27 mouse cellular contexts compared by ENCODE assay signal in genomic region chr17:5108546-5109142, GRCm38 (mm10).
A peak's percentile ranks its signal among the peaks of the same experiment; 100 is the strongest.
DNase-seq lines count a peak whose midpoint lies in the region; ATAC-seq and TF ChIP-seq lines count a peak whose summit lies in the region.
"Had no signal": no experiment of that assay in that cellular context is flagged by ENCODE, and none has a peak within 500 bp of the region (broad histone marks: within the 10 kb centered on the region; RNA-seq: fewer than 3 reads in every experiment).

No protein-coding gene starts in this region.

- no peaks in the 10 kb centered on the region for H3K27me3 ChIP-seq in lung, embryonic 14.5 days (ENCODE audit: insufficient read depth, low read length)
- no peaks in the 10 kb centered on the region for H3K27me3 ChIP-seq in MEL (ENCODE audit: control insufficient read depth in 1 of 2, insufficient read depth in 2 of 2, low read length in 2 of 2)
- H3K27me3 ChIP-seq in liver, embryonic 14.5 days (ENCODE audit: control insufficient read depth, insufficient read depth, low read length) = no peaks in the 10 kb centered on the region
- H3K27me3 ChIP-seq: forebrain, embryonic 13.5 days; midbrain, embryonic 13.5 days; neural tube, embryonic 12.5 days had no signal

- no peak overlapping the region for H3K4me2 ChIP-seq in lung, embryonic 14.5 days
- H3K4me2 ChIP-seq in liver, embryonic 14.5 days (ENCODE audit: low read depth) = no peak overlapping the region
- H3K4me2 ChIP-seq: forebrain, embryonic 13.5 days; heart, embryonic 13.5 days; hindbrain, embryonic 14.5 days; midbrain, embryonic 13.5 days; neural tube, embryonic 12.5 days had no signal

- no peak overlapping the region for H3K27ac ChIP-seq in lung, embryonic 14.5 days (ENCODE audit: low read depth)
- no peak overlapping the region for H3K27ac ChIP-seq in MEL (ENCODE audit: control insufficient read depth, low read depth, low read length)
- peak overlapping the region; percentile 32 for H3K27ac ChIP-seq in liver, embryonic 14.5 days
- H3K27ac ChIP-seq: forebrain, embryonic 13.5 days; heart, embryonic 13.5 days; neural tube, embryonic 12.5 days had no signal

- DNase-seq in cerebellum, adult 11-12 months = peak; percentile 8
- DNase-seq in cerebellum, postnatal 25 days = no peak
- peak; percentile 67 for DNase-seq in lung, embryonic 14.5 days
- no peak for DNase-seq in lung, postnatal 36 days
- peak; percentile 23 for DNase-seq in MEL (ENCODE audit: low read depth, low spot score)
- DNase-seq in liver, embryonic 14.5 days (ENCODE audit: low read depth in 3 of 3, low spot score in 3 of 3) = no peak
- DNase-seq in retina, embryonic 14.5 days (ENCODE audit: low spot score) = no peak
- DNase-seq: adrenal gland, adult 2 months; cerebellum, adult 18-20 months; cerebellum, postnatal 36 days; gastrocnemius, postnatal 10 days; heart, postnatal 14 days; kidney, adult 2 months; kidney, postnatal 14 days; layer of hippocampus, postnatal 36 days; lung, adult 18-20 months; retina, postnatal 1 day; right cerebral cortex, postnatal 25 days; spleen, adult 18-20 months; thymus, postnatal 25 days had no signal

- TF ChIP-seq CTCF in lung, embryonic 14.5 days (IDR thresholded peaks at IDR 0.05; ENCODE audit: low read depth) = no peak
- TF ChIP-seq CTCF in MEL (IDR thresholded peaks at IDR 0.05 in 2 of 3, conservative IDR thresholded peaks at IDR 0.05 in 1 of 3; ENCODE audit: control insufficient read depth in 1 of 3, insufficient read depth in 1 of 3, low read depth in 2 of 3, low read length in 3 of 3, poor library complexity in 1 of 3, severe bottlenecking in 1 of 3) = no peak
- no peak for TF ChIP-seq CTCF in liver, embryonic 14.5 days (IDR thresholded peaks at IDR 0.05; ENCODE audit: low read depth)

- TF ChIP-seq EP300 in MEL (IDR thresholded peaks at IDR 0.05; ENCODE audit: low read depth in 1 of 2, low read length in 2 of 2) = peak; percentile 18 to 26; a peak in 1 of 4 replicates
- TF ChIP-seq EP300 in liver, embryonic 14.5 days (IDR thresholded peaks at IDR 0.05; ENCODE audit: low read depth) = no peak

- peaks cover 28% of the 10 kb centered on the region for H3K4me1 ChIP-seq in lung, embryonic 14.5 days (ENCODE audit: insufficient read depth)
- H3K4me1 ChIP-seq in MEL (ENCODE audit: control insufficient read depth in 1 of 2, insufficient read depth in 2 of 2, low read length in 2 of 2) = peaks cover 6 to 18% of the 10 kb centered on the region in 2 experiments
- H3K4me1 ChIP-seq in liver, embryonic 14.5 days (replicated peaks; ENCODE audit: control insufficient read depth in 2 of 2, insufficient read depth in 2 of 2, low read length in 1 of 2) = peaks cover 65 to 74% of the 10 kb centered on the region in 2 experiments

- no peaks in the 10 kb centered on the region for H3K36me3 ChIP-seq in lung, embryonic 14.5 days (ENCODE audit: insufficient read depth)
- peaks cover 0 to 9% of the 10 kb centered on the region in 2 experiments; a peak in 2 of 4 replicates for H3K36me3 ChIP-seq in MEL (ENCODE audit: control insufficient read depth in 1 of 2, insufficient read depth in 2 of 2, low read length in 2 of 2)
- H3K36me3 ChIP-seq in liver, embryonic 14.5 days (replicated peaks; ENCODE audit: control insufficient read depth, insufficient read depth, low read depth) = no peaks in the 10 kb centered on the region
- H3K36me3 ChIP-seq: heart, embryonic 13.5 days; midbrain, embryonic 13.5 days; neural tube, embryonic 12.5 days had no signal

- WGBS in lung, embryonic 14.5 days = 29% methylated on average over 2 of the region's 2 CpGs
- WGBS in liver, embryonic 14.5 days (ENCODE audit: insufficient replicate concordance) = 40% methylated on average over 2 of the region's 2 CpGs

- no peak overlapping the region for H3K4me3 ChIP-seq in lung, embryonic 14.5 days (ENCODE audit: low read depth, low read length)
- H3K4me3 ChIP-seq in MEL (ENCODE audit: control insufficient read depth in 1 of 2, insufficient read depth in 1 of 2, low read depth in 2 of 2, low read length in 2 of 2) = no peak overlapping the region
- no peak overlapping the region for H3K4me3 ChIP-seq in liver, embryonic 14.5 days (ENCODE audit: insufficient read depth in 1 of 2, low read depth in 2 of 2, low read length in 2 of 2)
- H3K4me3 ChIP-seq: forebrain, embryonic 13.5 days; heart, embryonic 13.5 days; midbrain, embryonic 13.5 days; neural tube, embryonic 12.5 days had no signal

- H3K9me3 ChIP-seq in lung, embryonic 14.5 days (ENCODE audit: low read depth, low read length) = no peaks in the 10 kb centered on the region
- H3K9me3 ChIP-seq in MEL (replicated peaks; ENCODE audit: insufficient read depth, low read length) = no peaks in the 10 kb centered on the region
- no peaks in the 10 kb centered on the region for H3K9me3 ChIP-seq in liver, embryonic 14.5 days (ENCODE audit: control insufficient read depth, low read length)
- H3K9me3 ChIP-seq: forebrain, embryonic 13.5 days; heart, embryonic 13.5 days; megakaryocyte, embryonic 14.5 days; midbrain, embryonic 13.5 days; neural tube, embryonic 12.5 days had no signal

- no peak for TF ChIP-seq POLR2A in MEL (IDR thresholded peaks at IDR 0.05; ENCODE audit: control insufficient read depth in 1 of 2, insufficient read depth in 1 of 2, low read depth in 1 of 2, low read length in 2 of 2, poor library complexity in 1 of 2)

- no peak for ATAC-seq in lung, embryonic 14.5 days (ENCODE audit: insufficient read depth)
- no peak for ATAC-seq in liver, embryonic 14.5 days (ENCODE audit: insufficient read depth)
- ATAC-seq in inflammation-experienced regulatory T-cells, adult 6 months = no peak
- ATAC-seq: forebrain, embryonic 13.5 days; midbrain, embryonic 13.5 days had no signal

- H3K9ac ChIP-seq in lung, embryonic 14.5 days = no peak overlapping the region
- H3K9ac ChIP-seq in MEL (ENCODE audit: control insufficient read depth, low read depth, low read length, poor library complexity, severe bottlenecking) = no peak overlapping the region
- no peak overlapping the region for H3K9ac ChIP-seq in liver, embryonic 14.5 days (replicated peaks)
- H3K9ac ChIP-seq: forebrain, embryonic 13.5 days; heart, embryonic 13.5 days; hindbrain, embryonic 14.5 days; midbrain, embryonic 13.5 days; neural tube, embryonic 12.5 days had no signal

- no peaks in the 10 kb centered on the region for H3K79me2 ChIP-seq in MEL (ENCODE audit: control insufficient read depth, insufficient read depth, low read length, poor library complexity)

- TF ChIP-seq RAD21 in MEL (IDR thresholded peaks at IDR 0.05; ENCODE audit: low read depth, low read length) = no peak

TF ChIP-seq in MEL, 35 proteins besides CTCF, POLR2A, EP300 and RAD21:
- TF ChIP-seq GATA1 (IDR thresholded peaks at IDR 0.05; ENCODE audit: low read depth, low read length) (peak; percentile 57; the same call in 1 of the 2 replicates), UBTF (IDR thresholded peaks at IDR 0.05; ENCODE audit: borderline replicate concordance, insufficient read depth, low read depth, low read length) (no peak), USF2 (IDR thresholded peaks at IDR 0.05; ENCODE audit: borderline replicate concordance in 1 of 2, insufficient read depth in 1 of 2, low read depth in 1 of 2, low read length in 2 of 2) (no peak), GABPA (IDR thresholded peaks at IDR 0.05; ENCODE audit: low read depth, low read length) (no peak), TAL1 (IDR thresholded peaks at IDR 0.05; ENCODE audit: low read length) (0 out of 2 replicates have a peak, but pooled peaks have one; percentile 8), MYB (IDR thresholded peaks at IDR 0.05; ENCODE audit: low read depth, low read length) (no peak), KAT2A (conservative IDR thresholded peaks at IDR 0.05; ENCODE audit: low read depth, low read length) (no peak), ETS1 (IDR thresholded peaks at IDR 0.05; ENCODE audit: low read depth, low read length) (no peak), RCOR1 (IDR thresholded peaks at IDR 0.05; ENCODE audit: low read depth, low read length) (peak; percentile 97), POLR2AphosphoS5 (IDR thresholded peaks at IDR 0.05; ENCODE audit: borderline replicate concordance, low read depth, low read length) (no peak), BHLHE40 (IDR thresholded peaks at IDR 0.05; ENCODE audit: borderline replicate concordance, low read depth, low read length) (no peak), CHD1 (IDR thresholded peaks at IDR 0.05; ENCODE audit: low read depth, low read length) (no peak), MAFK (IDR thresholded peaks at IDR 0.05; ENCODE audit: borderline replicate concordance, low read depth, low read length) (peak; percentile 61; the same call in 1 of the 2 replicates)

Comparison
In these comparisons a context has a peak if more than half of its experiments do, and no peak if none do; other contexts are left out.
1. DNase-seq: peak in cerebellum, adult 11-12 months (single experiment), lung, embryonic 14.5 days (single experiment) and MEL (single experiment); none in cerebellum, postnatal 25 days (0 of 2), lung, postnatal 36 days (single experiment), liver, embryonic 14.5 days (0 of 3) and retina, embryonic 14.5 days (single experiment).